ENCODE assay signal across 26 mouse cellular contexts in the genomic region with DNA sequence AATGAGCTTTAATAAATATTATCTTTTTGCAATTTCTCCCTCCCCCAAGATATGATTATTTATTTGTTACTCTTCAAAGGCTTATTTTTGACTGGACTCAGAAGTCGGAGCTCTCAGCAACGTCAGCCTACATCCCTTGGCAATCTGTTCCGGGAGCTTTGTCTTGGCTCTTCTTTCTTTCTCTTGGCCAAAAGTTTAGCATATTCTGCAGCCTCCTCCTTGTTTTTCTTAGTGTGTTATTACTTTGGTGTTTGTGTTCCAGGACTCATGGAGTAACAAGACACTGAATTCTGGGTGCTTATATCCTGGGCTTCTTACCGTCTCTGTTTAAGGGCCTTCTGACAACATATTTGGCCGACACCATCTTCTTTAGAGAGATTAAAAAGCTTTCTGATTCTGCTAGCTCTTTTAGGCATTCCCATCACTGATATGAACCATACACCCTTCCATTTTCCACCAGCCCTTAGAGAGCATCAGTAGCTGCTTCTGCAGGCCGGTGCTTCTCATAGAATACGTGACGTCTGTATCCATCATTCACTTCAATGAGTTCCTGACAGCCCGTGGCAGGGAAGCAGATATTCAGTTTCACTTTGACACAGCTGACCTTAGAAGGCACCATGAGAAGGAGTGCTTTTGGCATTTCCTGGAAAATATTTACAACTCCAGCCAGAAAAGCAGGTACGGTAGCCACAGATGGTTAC. TPM values are rescaled to one million over a fixed set of nuclear protein-coding genes. Genes with fewer than 3 reads are reported as not detected.
DNase-seq lines count a peak whose midpoint lies in the region; ATAC-seq and TF ChIP-seq lines count a peak whose summit lies in the region.
"Had no signal": no experiment of that assay in that cellular context is flagged by ENCODE, and none has a peak within 500 bp of the region (broad histone marks: within the 10 kb centered on the region; RNA-seq: fewer than 3 reads in every experiment).

No protein-coding gene starts in this region.

- H3K27me3 ChIP-seq in kidney, postnatal 0 days (ENCODE audit: insufficient read depth, low read length): no peaks in the 10 kb centered on the region
- peaks cover 4% of the 10 kb centered on the region for H3K27me3 ChIP-seq in myocyte (ENCODE audit: control insufficient read depth, insufficient read depth, insufficient read length)
- H3K27me3 ChIP-seq: embryonic facial prominence, embryonic 12.5 days; heart, embryonic 12.5 days; hindbrain, embryonic 13.5 days; neural tube, embryonic 12.5 days had no signal

- peak; percentile 56; the same call in 1 of the 2 replicates for ATAC-seq in cerebellum, adult (ENCODE audit: insufficient number of reproducible peaks, low FRiP score, low TSS enrichment)
- ATAC-seq in kidney, postnatal 0 days (replicated peaks; ENCODE audit: low FRiP score, low read depth): no peak; the same call in 1 of the 2 replicates
- ATAC-seq: forebrain, embryonic 14.5 days; intestine, embryonic 16.5 days; midbrain, embryonic 16.5 days had no signal

- H3K4me1 ChIP-seq in kidney, postnatal 0 days (replicated peaks; ENCODE audit: insufficient read depth, low read length): no peaks in the 10 kb centered on the region
- H3K4me1 ChIP-seq: embryonic facial prominence, embryonic 12.5 days; heart, embryonic 12.5 days; hindbrain, embryonic 13.5 days; midbrain, embryonic 10.5 days had no signal

- peak overlapping the region; percentile 21 for H3K4me2 ChIP-seq in kidney, postnatal 0 days (ENCODE audit: low read length)
- H3K4me2 ChIP-seq in myocyte (ENCODE audit: low read depth): peak overlapping the region; percentile 55
- H3K4me2 ChIP-seq: embryonic facial prominence, embryonic 12.5 days; heart, embryonic 12.5 days; hindbrain, embryonic 13.5 days; neural tube, embryonic 12.5 days had no signal

- H3K36me3 ChIP-seq in kidney, postnatal 0 days (ENCODE audit: insufficient read depth, low read length): no peaks in the 10 kb centered on the region
- no peaks in the 10 kb centered on the region for H3K36me3 ChIP-seq in myocyte (ENCODE audit: control insufficient read depth, insufficient read depth)
- H3K36me3 ChIP-seq: embryonic facial prominence, embryonic 12.5 days; heart, embryonic 12.5 days; hindbrain, embryonic 13.5 days; midbrain, embryonic 10.5 days; neural tube, embryonic 12.5 days had no signal

- H3K79me2 ChIP-seq in myocyte (ENCODE audit: control insufficient read depth, insufficient read depth): no peaks in the 10 kb centered on the region

- no peak for TF ChIP-seq CTCF in kidney, postnatal 0 days (IDR thresholded peaks at IDR 0.05; ENCODE audit: low read depth)

- H3K27ac ChIP-seq in kidney, postnatal 0 days: no peak overlapping the region
- H3K27ac ChIP-seq: embryonic facial prominence, embryonic 12.5 days; hindbrain, embryonic 13.5 days; liver, embryonic 14.5 days; macrophage; midbrain, embryonic 10.5 days; neural tube, embryonic 12.5 days had no signal

- WGBS in kidney, postnatal 0 days: 35% methylated on average over 10 of the region's 10 CpGs

- H3K4me3 ChIP-seq in kidney, postnatal 0 days (replicated peaks; ENCODE audit: low read depth, low read length): no peak overlapping the region
- no peak overlapping the region for H3K4me3 ChIP-seq in myocyte
- H3K4me3 ChIP-seq: embryonic facial prominence, embryonic 12.5 days; heart, embryonic 12.5 days; hindbrain, embryonic 13.5 days; midbrain, embryonic 10.5 days; neural tube, embryonic 12.5 days had no signal

- no peak overlapping the region for H3K9ac ChIP-seq in kidney, postnatal 0 days (ENCODE audit: low read depth, low read length)
- H3K9ac ChIP-seq: embryonic facial prominence, embryonic 12.5 days; heart, embryonic 12.5 days; hindbrain, embryonic 13.5 days; liver, embryonic 14.5 days; neural tube, embryonic 12.5 days had no signal

- DNase-seq in cerebellum, postnatal 25 days: no peak
- DNase-seq in heart, adult 11 months: peak; percentile 61
- no peak for DNase-seq in heart, adult 9 months (ENCODE audit: low spot score in 2 of 2)
- DNase-seq in kidney, postnatal 0 days (ENCODE audit: low spot score): no peak
- DNase-seq in kidney, postnatal 4 days: no peak
- DNase-seq in layer of hippocampus, postnatal 14 days (ENCODE audit: low spot score in 2 of 2): no peak
- DNase-seq: heart, postnatal 4 days; layer of hippocampus, postnatal 36 days; liver; lung, adult 2 months; lung, postnatal 10 days; right cerebral cortex, adult 18-20 months; spleen, adult 18-20 months; thymus, postnatal 14 days had no signal

- no peak overlapping the region for H3ac ChIP-seq in myocyte (ENCODE audit: control insufficient read depth, insufficient read length)

- H3K9me3 ChIP-seq in kidney, postnatal 0 days (replicated peaks; ENCODE audit: low read length): no peaks in the 10 kb centered on the region
- H3K9me3 ChIP-seq: embryonic facial prominence, embryonic 12.5 days; heart, embryonic 12.5 days; hindbrain, embryonic 13.5 days; midbrain, embryonic 10.5 days; neural tube, embryonic 12.5 days had no signal

- TF ChIP-seq POLR2A in myocyte (IDR thresholded peaks at IDR 0.05; ENCODE audit: insufficient read length, low read depth): no peak

TF ChIP-seq in myocyte, 11 proteins besides CTCF, POLR2A, EP300 and RAD21:
- TF ChIP-seq MAX (IDR thresholded peaks at IDR 0.05; ENCODE audit: low read depth): no peak
- no peak for TF ChIP-seq CEBPB (IDR thresholded peaks at IDR 0.05; ENCODE audit: insufficient read depth, poor library complexity, severe bottlenecking)
- TF ChIP-seq TCF12 (IDR thresholded peaks at IDR 0.05; ENCODE audit: insufficient read depth, poor library complexity, severe bottlenecking): no peak
- no peak for TF ChIP-seq MYOD1 (IDR thresholded peaks at IDR 0.05; ENCODE audit: control insufficient read depth in 1 of 3, insufficient read length in 2 of 3, low read depth in 2 of 3)
- TF ChIP-seq USF1 (IDR thresholded peaks at IDR 0.05; ENCODE audit: low read depth): no peak

RNA-seq across cellular contexts. Expression of gene Arl8b, which starts 23.8 kb away (rescaled TPM):
- 64.5 and 64.7 TPM in 2 replicates for polyA plus RNA-seq in kidney, postnatal 0 days (2015; fragmentation: Nextera tagmentation; extraction: Ambion mirVana)
- polyA plus RNA-seq in myocyte (2012; fragmentation: generic; extraction: Trizol): 41.2 TPM
- total RNA-seq in layer of hippocampus, postnatal 14 days (2021): 100 to 1,000 TPM; 188 to 200 TPM
